Mouse (Mus musculus): ENCODE measurements around the gene Clptm1. TPM values are rescaled to one million over a fixed set of nuclear protein-coding genes. Genes with fewer than 3 reads are reported as not detected.

Clptm1 gene
- polyA plus RNA-seq, 1 experiment from 2014 or later: 40.3 TPM

- peak within 1 kb of the TSS; percentile 90 for H3K4me3 ChIP-seq (ENCODE audit: low read depth, low read length)
- H3K4me2 ChIP-seq (ENCODE audit: low read depth, low read length): peak within 1 kb of the TSS; percentile 73
- H3K9me3 ChIP-seq (ENCODE audit: low read length): no peaks in the 10 kb centered on the region
- DNase-seq (peak; percentile 98), ATAC-seq (peak; percentile 96)
- peaks cover 24% of the 10 kb centered on the region for H3K36me3 ChIP-seq (replicated peaks; ENCODE audit: insufficient read depth, low read length)
- no peaks in the 10 kb centered on the region for H3K27me3 ChIP-seq (ENCODE audit: insufficient read depth, low read length)
- TF ChIP-seq EP300 (IDR thresholded peaks at IDR 0.05; ENCODE audit: low read depth) (no peak), CTCF (IDR thresholded peaks at IDR 0.05; ENCODE audit: low read depth) (0 out of 2 replicates have a peak, but pooled peaks have one; percentile 10)
- H3K4me1 ChIP-seq (ENCODE audit: insufficient read depth): peaks cover 18% of the 10 kb centered on the region
- peak within 1 kb of the TSS; percentile 70 for H3K27ac ChIP-seq (ENCODE audit: low read depth)
- H3K9ac ChIP-seq (replicated peaks): peak within 1 kb of the TSS; percentile 93
- WGBS (ENCODE audit: insufficient replicate concordance): 2% methylated on average over 57 of the region's 57 CpGs
Measured at GRCm38 (mm10) chr7:19603849-19604605, 60.8 kb downstream of the Clptm1 start, which contains the start of gene Clasrp. Clasrp (minus strand) TSS chr7:19604486.

- peaks cover 33% of the 10 kb centered on the region for H3K36me3 ChIP-seq (replicated peaks; ENCODE audit: insufficient read depth, low read length)
- H3K9me3 ChIP-seq (ENCODE audit: low read length): no peaks in the 10 kb centered on the region
- H3K27ac ChIP-seq (ENCODE audit: low read depth): no peak overlapping the region
- 77% methylated on average over 12 of the region's 12 CpGs for WGBS (ENCODE audit: insufficient replicate concordance)
- peak overlapping the region; percentile 90; the same call in 1 of the 2 replicates for H3K4me3 ChIP-seq (ENCODE audit: low read depth, low read length)
- no peak for TF ChIP-seq CTCF (IDR thresholded peaks at IDR 0.05; ENCODE audit: low read depth)
- no peak for DNase-seq
- no peaks in the 10 kb centered on the region for H3K27me3 ChIP-seq (ENCODE audit: insufficient read depth, low read length)
- ATAC-seq: no peak
- H3K4me1 ChIP-seq (ENCODE audit: insufficient read depth): peaks cover 18% of the 10 kb centered on the region
- H3K4me2 ChIP-seq (ENCODE audit: low read depth, low read length): peak overlapping the region; percentile 73
- peak overlapping the region; percentile 93; the same call in 1 of the 2 replicates for H3K9ac ChIP-seq (replicated peaks)
Measured at GRCm38 (mm10) chr7:19603055-19603454, 61.8 kb downstream of the Clptm1 start.

- no peak for ATAC-seq
- WGBS (ENCODE audit: insufficient replicate concordance): 65% methylated on average over 5 of the region's 5 CpGs
- DNase-seq: no peak
Measured at GRCm38 (mm10) chr7:19600562-19600961, 64.3 kb downstream of the Clptm1 start.

GRCm38 (mm10) chr7:19593061-19593730 is 71.6 kb downstream of the Clptm1 start:
- Histone ChIP-seq H3K9ac (replicated peaks) (no peak overlapping the region), H3K27ac (ENCODE audit: low read depth) (no peak overlapping the region), H3K4me1 (ENCODE audit: insufficient read depth) (no peaks in the 10 kb centered on the region), H3K27me3 (ENCODE audit: insufficient read depth, low read length) (no peaks in the 10 kb centered on the region), H3K9me3 (ENCODE audit: low read length) (no peaks in the 10 kb centered on the region), H3K4me3 (ENCODE audit: low read depth, low read length) (no peak overlapping the region), H3K4me2 (ENCODE audit: low read depth, low read length) (no peak overlapping the region), H3K36me3 (replicated peaks; ENCODE audit: insufficient read depth, low read length) (peaks cover 60% of the 10 kb centered on the region)
- ATAC-seq (peak; percentile 70), DNase-seq (no peak)
- 60% methylated on average over 10 of the region's 10 CpGs for WGBS (ENCODE audit: insufficient replicate concordance)
- TF ChIP-seq CTCF (IDR thresholded peaks at IDR 0.05; ENCODE audit: low read depth): no peak
- peak; percentile 82 for TF ChIP-seq EP300 (IDR thresholded peaks at IDR 0.05; ENCODE audit: low read depth)

More at GRCm38 (mm10) chr7:19600562-19600961, 64.3 kb downstream of the Clptm1 start:
- no peak for TF ChIP-seq EP300 (IDR thresholded peaks at IDR 0.05; ENCODE audit: low read depth)
- TF ChIP-seq CTCF (IDR thresholded peaks at IDR 0.05; ENCODE audit: low read depth): no peak
- Histone ChIP-seq H3K9me3 (ENCODE audit: low read length) (no peaks in the 10 kb centered on the region), H3K27ac (ENCODE audit: low read depth) (0 out of 2 replicates have a peak overlapping the region, but pooled peaks have one; percentile 4), H3K4me2 (ENCODE audit: low read depth, low read length) (no peak overlapping the region), H3K36me3 (replicated peaks; ENCODE audit: insufficient read depth, low read length) (peaks cover 37% of the 10 kb centered on the region), H3K4me3 (ENCODE audit: low read depth, low read length) (no peak overlapping the region), H3K4me1 (ENCODE audit: insufficient read depth) (peaks cover 18% of the 10 kb centered on the region), H3K27me3 (ENCODE audit: insufficient read depth, low read length) (no peaks in the 10 kb centered on the region), H3K9ac (replicated peaks) (no peak overlapping the region)

- WGBS (ENCODE audit: insufficient replicate concordance): 65% methylated on average over 3 of the region's 3 CpGs
Measured at GRCm38 (mm10) chr7:19589917-19590316, 74.9 kb downstream of the Clptm1 start.

GRCm38 (mm10) chr7:19589207-19589606 is 75.6 kb downstream of the Clptm1 start:
- Histone ChIP-seq H3K9ac (replicated peaks) (no peak overlapping the region), H3K36me3 (replicated peaks; ENCODE audit: insufficient read depth, low read length) (peaks cover 86% of the 10 kb centered on the region), H3K4me1 (ENCODE audit: insufficient read depth) (no peaks in the 10 kb centered on the region), H3K9me3 (ENCODE audit: low read length) (no peaks in the 10 kb centered on the region), H3K27ac (ENCODE audit: low read depth) (no peak overlapping the region), H3K4me2 (ENCODE audit: low read depth, low read length) (no peak overlapping the region), H3K4me3 (ENCODE audit: low read depth, low read length) (no peak overlapping the region), H3K27me3 (ENCODE audit: insufficient read depth, low read length) (no peaks in the 10 kb centered on the region)
- TF ChIP-seq CTCF (IDR thresholded peaks at IDR 0.05; ENCODE audit: low read depth): peak; percentile 83
- TF ChIP-seq EP300 (IDR thresholded peaks at IDR 0.05; ENCODE audit: low read depth): no peak
- DNase-seq (peak; percentile 79), ATAC-seq (peak; percentile 35; the same call in 1 of the 2 replicates)
- WGBS (ENCODE audit: insufficient replicate concordance): 48% methylated on average over 3 of the region's 3 CpGs

More at GRCm38 (mm10) chr7:19589917-19590316, 74.9 kb downstream of the Clptm1 start:
- no peak overlapping the region for H3K27ac ChIP-seq (ENCODE audit: low read depth)
- ATAC-seq (peak; percentile 69), DNase-seq (peak; percentile 78)
- no peaks in the 10 kb centered on the region for H3K27me3 ChIP-seq (ENCODE audit: insufficient read depth, low read length)
- H3K9ac ChIP-seq (replicated peaks): no peak overlapping the region
- H3K9me3 ChIP-seq (ENCODE audit: low read length): no peaks in the 10 kb centered on the region
- H3K4me1 ChIP-seq (ENCODE audit: insufficient read depth): no peaks in the 10 kb centered on the region
- no peak overlapping the region for H3K4me3 ChIP-seq (ENCODE audit: low read depth, low read length)
- TF ChIP-seq EP300 (IDR thresholded peaks at IDR 0.05; ENCODE audit: low read depth) (no peak), CTCF (IDR thresholded peaks at IDR 0.05; ENCODE audit: low read depth) (peak; percentile 96)
- peaks cover 79% of the 10 kb centered on the region for H3K36me3 ChIP-seq (replicated peaks; ENCODE audit: insufficient read depth, low read length)
- no peak overlapping the region for H3K4me2 ChIP-seq (ENCODE audit: low read depth, low read length)
